Mouse (Mus musculus) stomach, embryonic 16.5 days (tissue): ENCODE results near the gene Slc17a1. TPM values are rescaled to one million over a fixed set of nuclear protein-coding genes. Genes with fewer than 3 reads are reported as not detected.

ENCODE experiments used
- ATAC-seq: fragments of 200-750 bp; cut with Nextera tagmentation; 2 replicates; pipeline ENCODE4 v1.8.0; 2017; ENCODE audit warnings: moderate number of reproducible peaks, moderate TSS enrichment; ENCODE audit not compliant: insufficient read depth, low FRiP score
- H3K27ac ChIP-seq: fragments of 300-500 bp; sonication (generic); 2 replicates; pipeline ENCODE4 v1.5.1; 2014; ENCODE audit warnings: low read length
- H3K27me3 ChIP-seq: fragments of 300-500 bp; sonication (generic); 2 replicates; pipeline ENCODE4 v1.6.1; 2014; ENCODE audit warnings: low read length, control low read depth, mixed read lengths; ENCODE audit not compliant: control insufficient read depth, insufficient read depth
- H3K36me3 ChIP-seq: fragments of 300-500 bp; sonication (generic); 2 replicates; pipeline ENCODE4 v1.6.1; 2014; ENCODE audit warnings: low read length; ENCODE audit not compliant: control insufficient read depth, insufficient read depth
- H3K4me1 ChIP-seq: fragments of 300-500 bp; sonication (generic); 2 replicates; pipeline ENCODE4 v1.6.1; 2014; ENCODE audit warnings: low read length, control low read depth, mixed read lengths; ENCODE audit not compliant: control insufficient read depth, insufficient read depth
- H3K4me2 ChIP-seq: fragments of 300-500 bp; sonication (generic); 2 replicates; pipeline ENCODE4 v1.6.1; 2014; ENCODE audit warnings: low read depth, low read length, mixed read lengths
- H3K4me3 ChIP-seq: fragments of 300-500 bp; sonication (generic); replicated peaks from 2 replicates; pipeline ENCODE4 v1.5.1; 2014; ENCODE audit warnings: mild to moderate bottlenecking, low read length
- H3K9ac ChIP-seq: fragments of 300-500 bp; sonication (generic); 2 replicates; pipeline ENCODE4 v1.6.1; 2014; ENCODE audit warnings: low read length
- H3K9me3 ChIP-seq: fragments of 300-500 bp; sonication (generic); replicated peaks from 2 replicates; pipeline ENCODE4 v1.6.1; 2016; ENCODE audit warnings: low read length, control low read depth; ENCODE audit not compliant: control insufficient read depth
- WGBS: fragments of 180-500 bp; shearing (Covaris S2); extraction: QIAGEN DNeasy Blood & Tissue Kit; methylation state at CpG from one replicate; pipeline ENCODE4 v1.1.7; 2014; 5-methylcytosine and 5-hydroxymethylcytosine counted together
- polyA plus RNA-seq: library from polyadenylated mRNA; unstranded; fragments of >200 nt; fragmentation: Nextera tagmentation; extraction: Ambion mirVana; gene quantifications from 2 replicates; pipeline ENCODE4 v1.2.1, GENCODE M21; 2015

Slc17a1 gene
- polyA plus RNA-seq, 1 experiment from 2014 or later = 0.22 TPM

DNA sequence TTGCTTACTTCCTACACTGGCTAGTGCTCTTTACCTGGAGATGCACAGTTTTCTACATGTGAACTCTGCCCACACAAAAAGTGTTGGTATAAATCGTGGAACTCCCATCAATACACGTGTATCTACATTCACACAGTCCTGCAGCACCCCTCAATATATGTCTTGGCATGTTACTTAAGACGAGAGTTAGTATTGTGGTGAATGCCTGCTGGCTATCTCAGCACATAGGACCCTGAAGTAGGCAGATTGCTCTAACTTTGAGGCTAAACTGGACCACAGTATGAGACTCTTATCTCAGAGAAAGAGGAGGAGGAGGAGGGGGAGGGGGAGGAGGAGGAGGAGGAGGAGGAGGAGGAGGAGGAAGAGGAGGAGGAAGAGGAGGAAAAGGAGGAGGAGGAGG is 11.6 kb downstream of the Slc17a1 start:
- Histone ChIP-seq H3K9me3 (no peaks in the 10 kb centered on the region), H3K4me1 (no peaks in the 10 kb centered on the region), H3K36me3 (no peaks in the 10 kb centered on the region), H3K4me2 (no peak overlapping the region), H3K27me3 (no peaks in the 10 kb centered on the region), H3K27ac (no peak overlapping the region), H3K4me3 (no peak overlapping the region), H3K9ac (no peak overlapping the region)
- 70% methylated on average over 3 of the region's 3 CpGs for WGBS
- ATAC-seq = no peak

DNA sequence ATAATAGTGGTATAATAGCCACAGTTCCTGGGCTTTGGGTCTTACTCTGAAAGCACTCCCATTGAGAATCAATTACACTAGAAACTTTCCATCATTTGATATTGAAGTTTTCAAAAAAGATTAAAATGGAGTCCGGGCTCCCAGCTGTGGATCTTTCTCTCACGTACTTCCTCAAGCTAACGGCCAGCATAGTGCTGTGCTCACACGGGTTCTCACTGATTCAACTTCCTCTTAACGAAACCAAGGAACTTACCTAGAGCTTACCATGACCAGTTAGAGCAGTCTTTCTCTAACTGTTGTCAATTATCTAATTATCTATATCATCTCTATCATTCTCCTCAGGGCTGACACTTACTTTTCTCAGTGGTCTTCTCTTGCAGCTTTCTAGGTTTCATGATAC is 12.1 kb downstream of the Slc17a1 start:
- Histone ChIP-seq H3K4me1 (no peaks in the 10 kb centered on the region), H3K36me3 (no peaks in the 10 kb centered on the region), H3K9me3 (no peaks in the 10 kb centered on the region), H3K4me2 (no peak overlapping the region), H3K4me3 (no peak overlapping the region), H3K27ac (no peak overlapping the region), H3K27me3 (no peaks in the 10 kb centered on the region), H3K9ac (no peak overlapping the region)
- ATAC-seq = no peak
- 78% methylated on average over 5 of the region's 5 CpGs for WGBS

DNA sequence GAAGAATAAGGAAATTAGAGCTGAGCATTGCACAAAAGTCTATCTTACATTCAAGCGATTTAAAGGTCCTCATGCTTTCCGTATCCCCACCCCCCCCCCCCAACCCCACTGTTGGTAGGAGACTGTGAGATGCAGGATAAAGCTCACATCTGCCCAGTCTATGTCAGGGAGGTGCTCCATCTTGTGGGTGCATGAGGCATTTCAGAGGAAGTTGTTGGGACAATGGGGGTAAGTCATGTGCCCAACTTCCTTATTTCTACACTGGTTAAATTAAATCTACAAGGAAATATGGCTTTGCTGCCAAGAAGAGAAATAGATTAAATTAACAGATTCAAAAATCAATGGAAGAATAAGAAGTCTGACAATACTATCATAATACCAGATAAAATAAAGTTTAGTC is 18.0 kb downstream of the Slc17a1 start:
- H3K36me3 ChIP-seq = no peaks in the 10 kb centered on the region
- WGBS = 35% methylated on average over 2 of the region's 2 CpGs
- H3K27ac ChIP-seq = no peak overlapping the region
- no peaks in the 10 kb centered on the region for H3K27me3 ChIP-seq
- no peaks in the 10 kb centered on the region for H3K9me3 ChIP-seq
- no peak overlapping the region for H3K4me3 ChIP-seq
- no peak for ATAC-seq
- no peak overlapping the region for H3K4me2 ChIP-seq
- no peak overlapping the region for H3K9ac ChIP-seq
- H3K4me1 ChIP-seq = no peaks in the 10 kb centered on the region

DNA sequence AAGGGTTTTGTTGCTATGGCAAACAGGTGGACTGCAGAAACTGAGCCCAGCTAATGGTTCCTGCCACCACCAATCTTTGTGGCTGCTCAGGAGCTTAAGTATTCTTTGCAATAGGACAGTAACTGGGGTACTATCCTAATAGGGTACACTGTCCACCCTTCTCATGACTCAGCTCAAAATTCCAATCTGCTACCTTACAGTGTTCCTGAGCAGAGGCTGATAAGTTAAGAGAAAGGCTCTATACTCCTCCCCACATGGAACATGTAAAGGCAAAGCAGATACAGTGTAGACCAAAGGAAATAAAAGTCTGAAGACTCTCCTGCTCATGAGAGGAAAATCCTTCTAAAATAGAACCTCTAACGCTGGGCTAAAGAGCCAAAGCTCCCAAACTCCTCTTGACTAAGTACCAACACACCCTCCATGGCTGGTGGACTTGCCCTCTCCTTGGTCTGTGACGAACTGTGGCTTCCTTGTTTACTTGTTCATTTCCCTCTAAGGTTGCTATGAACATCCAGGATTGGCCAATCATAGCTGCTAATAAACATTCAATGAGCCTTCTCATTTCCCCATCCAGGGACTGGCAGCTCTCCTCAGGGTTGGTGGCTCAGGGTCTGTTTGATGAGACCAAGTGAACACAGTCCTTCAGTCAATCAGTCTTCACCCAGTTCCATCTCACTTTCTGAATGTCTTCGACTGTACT is 19.6 kb downstream of the Slc17a1 start:
- H3K4me2 ChIP-seq = no peak overlapping the region
- WGBS = 76% methylated on average over 3 of the region's 3 CpGs
- H3K36me3 ChIP-seq = no peaks in the 10 kb centered on the region
- H3K4me3 ChIP-seq = no peak overlapping the region
- H3K9ac ChIP-seq = no peak overlapping the region
- H3K27me3 ChIP-seq = no peaks in the 10 kb centered on the region
- ATAC-seq = no peak
- H3K9me3 ChIP-seq = no peaks in the 10 kb centered on the region
- H3K27ac ChIP-seq = no peak overlapping the region
- H3K4me1 ChIP-seq = no peaks in the 10 kb centered on the region

DNA sequence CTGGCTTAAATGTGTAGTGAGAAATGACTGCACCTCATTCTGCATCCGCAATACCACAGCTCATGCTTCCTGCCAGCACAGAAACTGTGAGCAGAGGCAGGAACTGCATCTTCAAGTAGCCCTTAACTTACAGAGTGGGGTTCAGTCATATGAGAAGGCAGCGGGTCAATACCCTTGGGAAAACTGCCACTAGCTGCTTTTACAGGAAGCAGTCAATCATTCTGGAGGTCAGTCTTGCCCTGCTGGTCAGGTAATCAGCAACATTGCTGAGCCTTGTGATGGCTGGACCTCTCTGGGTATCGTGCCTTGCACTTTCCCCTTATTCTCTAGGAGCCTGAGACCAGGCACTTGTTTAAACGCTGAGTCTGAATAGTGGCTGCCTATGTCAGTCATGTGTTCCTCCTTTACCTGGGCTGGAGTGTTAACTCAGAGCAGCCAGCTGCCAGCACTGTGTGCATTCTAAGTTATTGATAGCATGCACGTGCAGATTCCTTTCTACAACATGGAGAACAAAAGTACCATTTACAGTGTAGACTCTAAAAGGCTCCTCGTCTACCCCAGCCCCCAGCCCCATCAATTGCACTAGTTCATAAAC is 21.6 kb downstream of the Slc17a1 start:
- Histone ChIP-seq H3K4me1 (no peaks in the 10 kb centered on the region), H3K4me3 (no peak overlapping the region), H3K4me2 (no peak overlapping the region), H3K36me3 (no peaks in the 10 kb centered on the region), H3K9ac (no peak overlapping the region), H3K27me3 (no peaks in the 10 kb centered on the region), H3K27ac (no peak overlapping the region), H3K9me3 (no peaks in the 10 kb centered on the region)
- 36% methylated on average over 6 of the region's 6 CpGs for WGBS
- ATAC-seq = no peak

DNA sequence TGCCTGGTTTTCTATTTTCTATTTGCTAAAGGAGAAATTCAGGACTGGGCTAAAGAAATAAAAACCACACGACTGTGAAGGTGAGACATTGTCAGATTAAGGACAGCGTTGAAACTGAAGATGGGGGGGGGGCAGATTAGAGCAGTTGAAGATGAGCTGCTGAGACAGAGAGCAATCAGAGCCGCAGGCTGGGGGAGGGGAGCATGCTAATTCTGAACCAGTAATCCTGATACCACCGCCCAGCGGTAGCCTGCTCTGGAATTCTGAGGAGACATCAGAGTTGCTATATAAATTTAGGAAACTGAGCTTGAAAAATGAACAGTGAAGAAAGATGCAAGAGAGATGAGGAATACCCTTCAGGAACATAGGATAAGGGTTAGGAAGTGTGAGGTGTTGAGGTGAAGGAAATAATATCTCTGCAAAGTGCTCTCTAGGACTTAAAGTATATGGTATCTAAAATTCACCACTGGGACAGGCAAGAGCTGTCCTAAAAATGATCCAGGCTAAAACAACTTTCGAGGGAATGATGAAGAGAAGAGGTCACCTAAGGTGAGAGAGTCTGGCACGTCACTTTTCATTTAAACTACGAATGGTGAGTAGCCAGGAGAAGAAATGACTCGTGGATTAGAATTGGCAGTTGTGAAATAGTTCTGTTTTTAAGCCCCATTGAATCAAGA is 25.2 kb downstream of the Slc17a1 start:
- Histone ChIP-seq H3K4me2 (no peak overlapping the region), H3K9me3 (no peaks in the 10 kb centered on the region), H3K9ac (no peak overlapping the region), H3K27me3 (no peaks in the 10 kb centered on the region), H3K4me1 (no peaks in the 10 kb centered on the region), H3K4me3 (no peak overlapping the region), H3K36me3 (no peaks in the 10 kb centered on the region), H3K27ac (no peak overlapping the region)
- no peak for ATAC-seq
- 35% methylated on average over 9 of the region's 9 CpGs for WGBS

DNA sequence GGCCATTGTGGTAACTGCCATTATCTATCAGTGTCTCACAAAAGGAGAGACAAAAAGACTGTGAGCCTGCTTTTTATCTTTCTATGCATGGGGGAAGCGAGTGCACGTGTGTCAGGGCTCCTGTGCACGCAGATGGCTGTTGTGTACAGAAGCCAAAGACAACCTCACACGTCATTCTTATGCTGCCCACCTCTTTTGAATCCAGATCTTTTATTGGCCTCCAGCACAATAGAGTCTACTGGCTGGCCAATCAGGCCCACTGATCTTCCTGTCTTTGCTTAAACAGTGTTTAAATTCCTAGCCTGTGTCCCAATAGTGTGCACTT is 25.7 kb downstream of the Slc17a1 start:
- Histone ChIP-seq H3K4me2 (no peak overlapping the region), H3K27ac (no peak overlapping the region), H3K4me1 (no peaks in the 10 kb centered on the region), H3K36me3 (no peaks in the 10 kb centered on the region), H3K27me3 (no peaks in the 10 kb centered on the region), H3K4me3 (no peak overlapping the region), H3K9me3 (no peaks in the 10 kb centered on the region), H3K9ac (no peak overlapping the region)
- no peak for ATAC-seq
- 40% methylated on average over 4 of the region's 4 CpGs for WGBS

DNA sequence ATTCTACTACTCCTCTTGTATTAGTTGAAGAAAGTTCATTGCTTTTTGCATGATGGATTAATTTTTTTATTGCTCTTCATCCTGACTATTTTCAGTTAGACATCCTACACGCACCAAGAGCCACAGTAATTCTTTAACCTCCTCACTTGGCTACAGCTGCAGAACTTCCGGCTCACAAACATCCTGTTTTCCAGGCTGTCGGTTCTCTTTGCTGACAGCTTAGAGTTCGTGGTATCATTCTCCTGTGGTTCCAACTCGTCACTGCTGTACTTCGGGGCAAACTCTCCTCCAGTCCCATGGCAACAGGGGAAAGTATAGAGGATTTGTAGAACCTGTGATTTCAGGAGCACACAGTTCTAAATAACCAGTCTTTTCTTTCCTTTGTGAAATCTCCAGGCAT is 30.7 kb downstream of the Slc17a1 start:
- Histone ChIP-seq H3K36me3 (no peaks in the 10 kb centered on the region), H3K9ac (no peak overlapping the region), H3K9me3 (no peaks in the 10 kb centered on the region), H3K4me3 (no peak overlapping the region), H3K27ac (no peak overlapping the region), H3K27me3 (no peaks in the 10 kb centered on the region), H3K4me1 (no peaks in the 10 kb centered on the region), H3K4me2 (no peak overlapping the region)
- no peak for ATAC-seq
- 41% methylated on average over 6 of the region's 6 CpGs for WGBS

DNA sequence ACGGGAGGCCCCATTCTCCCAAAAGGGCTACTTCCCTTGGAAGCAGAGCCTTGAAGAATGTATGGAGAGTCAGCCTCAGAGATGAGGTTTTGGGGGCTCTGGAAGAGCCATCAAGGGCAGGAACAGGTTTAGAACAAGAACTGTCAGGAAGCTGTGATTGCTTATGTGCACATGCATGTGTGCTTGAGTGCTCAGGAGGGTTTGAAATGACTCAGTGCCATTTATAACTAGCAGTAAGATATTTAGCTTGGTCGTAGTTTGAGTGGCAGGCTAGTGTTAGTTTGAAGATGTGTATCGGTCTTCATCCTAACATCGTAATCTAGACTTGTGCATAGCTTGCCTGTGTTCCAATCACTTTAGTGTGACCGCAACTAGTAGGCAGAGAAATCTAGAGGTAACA is 39.4 kb downstream of the Slc17a1 start:
- Histone ChIP-seq H3K4me2 (no peak overlapping the region), H3K4me3 (no peak overlapping the region), H3K27ac (no peak overlapping the region), H3K4me1 (no peaks in the 10 kb centered on the region), H3K27me3 (no peaks in the 10 kb centered on the region), H3K9ac (no peak overlapping the region), H3K36me3 (no peaks in the 10 kb centered on the region), H3K9me3 (no peaks in the 10 kb centered on the region)
- WGBS = 94% methylated on average over 5 of the region's 5 CpGs
- no peak for ATAC-seq
